Mouse (Mus musculus): ENCODE results near the gene Abi1. TPM values are rescaled to one million over a fixed set of nuclear protein-coding genes. Genes with fewer than 3 reads are reported as not detected.
"Not testable (repeated sequence)": the region's sequence is repeated elsewhere in the genome, so short reads cannot be mapped to it uniquely, and the experiment has no call there.

The Abi1 gene
- 44.4 and 53.1 TPM in 2 replicates for total RNA-seq (2015; ENCODE audit: low replicate concordance)
- 53.5 and 75.7 TPM in 2 replicates for total RNA-seq (2017; ENCODE audit: low replicate concordance)

GRCm38 (mm10) chr2:23040001-23040646 lies at the start of gene Abi1:
Abi1 (minus strand) TSS chr2:23040241.
- peak; percentile 91 for ATAC-seq (replicated peaks; ENCODE audit: low FRiP score, poor library complexity, severe bottlenecking)

GRCm38 (mm10) chr2:23084540-23084939 lies 44.5 kb upstream of the Abi1 start:
- ATAC-seq (replicated peaks; ENCODE audit: low FRiP score, poor library complexity, severe bottlenecking): no peak; the same call in 1 of the 2 replicates

GRCm38 (mm10) chr2:23078588-23078987 lies 38.5 kb upstream of the Abi1 start:
- ATAC-seq (replicated peaks; ENCODE audit: low FRiP score, poor library complexity, severe bottlenecking): no peak

GRCm38 (mm10) chr2:23077693-23078092 lies 37.7 kb upstream of the Abi1 start:
- no peak for ATAC-seq (replicated peaks; ENCODE audit: low FRiP score, poor library complexity, severe bottlenecking)

GRCm38 (mm10) chr2:23076783-23077182 lies 36.7 kb upstream of the Abi1 start:
- ATAC-seq (replicated peaks; ENCODE audit: low FRiP score, poor library complexity, severe bottlenecking): 0 out of 2 replicates have a peak, but pooled peaks have one; percentile 52

- ATAC-seq (replicated peaks; ENCODE audit: low FRiP score, poor library complexity, severe bottlenecking): no peak
Measured at GRCm38 (mm10) chr2:23075846-23076245, 35.8 kb upstream of the Abi1 start.

- no peak for ATAC-seq (replicated peaks; ENCODE audit: low FRiP score, poor library complexity, severe bottlenecking)
Measured at GRCm38 (mm10) chr2:23071406-23071805, 31.4 kb upstream of the Abi1 start.

GRCm38 (mm10) chr2:23070491-23070890 lies 30.4 kb upstream of the Abi1 start:
- ATAC-seq (replicated peaks; ENCODE audit: low FRiP score, poor library complexity, severe bottlenecking): no peak

GRCm38 (mm10) chr2:23068894-23069744 lies 29.1 kb upstream of the Abi1 start:
- peak; percentile 84 for ATAC-seq (replicated peaks; ENCODE audit: low FRiP score, poor library complexity, severe bottlenecking)

- ATAC-seq (replicated peaks; ENCODE audit: low FRiP score, poor library complexity, severe bottlenecking): peak; percentile 56
Measured at GRCm38 (mm10) chr2:23068370-23068737, 28.3 kb upstream of the Abi1 start.

- peak; percentile 86 for ATAC-seq (replicated peaks; ENCODE audit: low FRiP score, poor library complexity, severe bottlenecking)
Measured at GRCm38 (mm10) chr2:23067552-23068369, 27.7 kb upstream of the Abi1 start, which contains the start of gene Acbd5. Acbd5 (plus strand) TSS chr2:23068167.

GRCm38 (mm10) chr2:23052523-23052922 lies 12.5 kb upstream of the Abi1 start:
- no peak for ATAC-seq (replicated peaks; ENCODE audit: low FRiP score, poor library complexity, severe bottlenecking)

GRCm38 (mm10) chr2:23051890-23052289 lies 11.8 kb upstream of the Abi1 start:
- no peak for ATAC-seq (replicated peaks; ENCODE audit: low FRiP score, poor library complexity, severe bottlenecking)

GRCm38 (mm10) chr2:23048006-23048405 lies 8.0 kb upstream of the Abi1 start:
- no peak for ATAC-seq (replicated peaks; ENCODE audit: low FRiP score, poor library complexity, severe bottlenecking)

- ATAC-seq (replicated peaks; ENCODE audit: low FRiP score, poor library complexity, severe bottlenecking): no peak
Measured at GRCm38 (mm10) chr2:23045703-23046102, 5.7 kb upstream of the Abi1 start.

- ATAC-seq (replicated peaks; ENCODE audit: low FRiP score, poor library complexity, severe bottlenecking): no peak
Measured at GRCm38 (mm10) chr2:23042189-23042588, 2.1 kb upstream of the Abi1 start.

GRCm38 (mm10) chr2:23041457-23041856 lies 1.4 kb upstream of the Abi1 start:
- no peak for ATAC-seq (replicated peaks; ENCODE audit: low FRiP score, poor library complexity, severe bottlenecking)

- not testable (repeated sequence) for ATAC-seq (replicated peaks; ENCODE audit: low FRiP score, poor library complexity, severe bottlenecking)
Measured at GRCm38 (mm10) chr2:23040690-23041089, 649 bp upstream of the Abi1 start.

- ATAC-seq (replicated peaks; ENCODE audit: low FRiP score, poor library complexity, severe bottlenecking): peak; percentile 76
Measured at GRCm38 (mm10) chr2:23039082-23040000, 700 bp downstream of the Abi1 start.

Measured in erythroblast, adult 5-6 weeks (primary cell).